Mouse (Mus musculus) thymus, adult 2 months (tissue): Measurements from ENCODE around the gene Abcb9.

Source experiments
- CTCF ChIP-seq: fragments of 200-500 bp; IDR thresholded peaks from 2 replicates; pipeline ENCODE4 v1.5.1; 2012; ENCODE audit warnings: mild to moderate bottlenecking, control low read depth, low read length, moderate library complexity, borderline replicate concordance; ENCODE audit not compliant: control insufficient read depth, poor library complexity, insufficient read depth; ENCODE audit errors: extremely low read depth
- POLR2A ChIP-seq: fragments of 200-500 bp; IDR thresholded peaks from 2 replicates; pipeline ENCODE4 v1.6.1; 2012; ENCODE audit warnings: mild to moderate bottlenecking, low read length, control low read depth, moderate library complexity; ENCODE audit not compliant: control insufficient read depth, poor library complexity, insufficient read depth; ENCODE audit errors: extremely low read depth

- TF ChIP-seq POLR2A (no peak), CTCF (no peak)
These were observed 66.9 kb downstream of the Abcb9 start for GRCm38 (mm10) chr5:124028680-124029079.
